ENCODE assay signal across 8 mouse cellular contexts in the genomic region with DNA sequence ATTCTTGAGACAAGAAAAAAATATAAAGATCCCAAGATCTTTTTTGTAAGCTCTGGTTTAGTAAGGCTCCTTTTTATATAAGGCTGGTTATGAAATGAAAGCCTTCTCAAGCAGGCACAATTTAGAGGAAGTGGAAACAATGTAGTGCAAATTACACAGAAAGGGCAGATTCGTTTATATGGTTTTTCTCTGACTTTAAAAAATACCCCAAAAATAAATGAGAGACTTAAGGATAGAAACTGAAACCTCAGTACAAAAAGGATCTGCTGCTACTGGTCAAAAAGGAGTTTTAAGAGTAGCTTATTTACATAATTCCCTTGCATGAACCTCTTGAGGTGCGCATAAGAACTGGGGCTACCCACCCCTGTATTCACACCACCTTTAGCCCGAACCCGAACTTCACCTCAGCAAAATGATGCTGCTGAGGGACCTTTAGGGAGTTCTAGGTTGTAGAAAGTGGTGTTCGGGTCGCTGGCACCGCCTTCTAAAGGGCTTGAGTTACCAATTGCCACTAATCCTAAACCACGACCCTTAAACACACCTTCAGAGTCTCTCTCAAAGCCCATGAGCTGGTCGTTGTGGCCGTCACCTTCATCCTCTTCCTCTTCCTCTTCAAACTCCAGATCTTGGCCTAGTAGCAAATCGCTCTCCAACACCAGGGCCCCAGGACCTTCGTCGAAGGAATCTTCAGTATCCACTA. TPM values are rescaled to one million over a fixed set of nuclear protein-coding genes. Genes with fewer than 3 reads are reported as not detected.
DNase-seq lines count a peak whose midpoint lies in the region; ATAC-seq and TF ChIP-seq lines count a peak whose summit lies in the region.

No protein-coding gene starts in this region.

- no peak for TF ChIP-seq EP300 in ES-Bruce4 (IDR thresholded peaks at IDR 0.05; ENCODE audit: insufficient read depth, low read depth, low read length)
- TF ChIP-seq EP300 in heart, postnatal 0 days (IDR thresholded peaks at IDR 0.05; ENCODE audit: low read depth) = no peak

- peak overlapping the region; percentile 74 for H3K4me3 ChIP-seq in heart, embryonic 15.5 days
- peak overlapping the region; percentile 85 for H3K4me3 ChIP-seq in ES-Bruce4 (ENCODE audit: low read depth, low read length)
- peak overlapping the region; percentile 89 for H3K4me3 ChIP-seq in heart, postnatal 0 days (ENCODE audit: low read depth, low read length)

- no peaks in the 10 kb centered on the region; the same call in 1 of the 2 replicates for H3K9me3 ChIP-seq in heart, embryonic 15.5 days (replicated peaks)
- no peaks in the 10 kb centered on the region for H3K9me3 ChIP-seq in ES-Bruce4 (replicated peaks; ENCODE audit: control insufficient read depth, insufficient read depth, low read length, poor library complexity, severe bottlenecking)
- H3K9me3 ChIP-seq in heart, postnatal 0 days (replicated peaks; ENCODE audit: control insufficient read depth, low read length) = 0 out of 2 replicates have a peak, but pooled peaks cover 4% of the 10 kb centered on the region

- peak overlapping the region; percentile 82 for H3K9ac ChIP-seq in heart, embryonic 15.5 days
- peak overlapping the region; percentile 78 for H3K9ac ChIP-seq in ES-Bruce4 (ENCODE audit: low read depth, poor library complexity, severe bottlenecking)
- peak overlapping the region; percentile 83 for H3K9ac ChIP-seq in heart, postnatal 0 days (replicated peaks; ENCODE audit: low read depth, low read length)

- WGBS in heart, embryonic 15.5 days = 15% methylated on average over 13 of the region's 13 CpGs
- 16% methylated on average over 13 of the region's 13 CpGs for WGBS in heart, postnatal 0 days

- H3K27me3 ChIP-seq in heart, embryonic 15.5 days = no peaks in the 10 kb centered on the region
- H3K27me3 ChIP-seq in ES-Bruce4 (ENCODE audit: control insufficient read depth, insufficient read depth, low read length, poor library complexity, severe bottlenecking) = no peaks in the 10 kb centered on the region
- no peaks in the 10 kb centered on the region for H3K27me3 ChIP-seq in heart, postnatal 0 days (ENCODE audit: control insufficient read depth, insufficient read depth, low read length)

- DNase-seq in heart, adult 8-10 months (ENCODE audit: low spot score) = no peak
- DNase-seq in heart, postnatal 0 days (ENCODE audit: low spot score) = no peak
- DNase-seq in mesoderm, embryonic 11.5 days (ENCODE audit: low read depth, low spot score) = peak; percentile 14
- DNase-seq in layer of hippocampus, postnatal 36 days = no peak
- no peak for DNase-seq in yolk sac, embryonic 10.5 days (ENCODE audit: low spot score)
- no peak for DNase-seq in adrenal gland, adult 2 months

- no peak for TF ChIP-seq CTCF in ES-Bruce4 (IDR thresholded peaks at IDR 0.05; ENCODE audit: low read depth, low read length)
- TF ChIP-seq CTCF in heart, postnatal 0 days (IDR thresholded peaks at IDR 0.05; ENCODE audit: low read depth) = no peak

- no peak for ATAC-seq in heart, embryonic 15.5 days (replicated peaks; ENCODE audit: insufficient number of reproducible peaks, insufficient read depth, low FRiP score, low read depth)
- ATAC-seq in heart, postnatal 0 days (ENCODE audit: insufficient read depth, low read depth) = no peak

- peaks cover 25% of the 10 kb centered on the region for H3K4me1 ChIP-seq in heart, embryonic 15.5 days (replicated peaks)
- no peaks in the 10 kb centered on the region for H3K4me1 ChIP-seq in ES-Bruce4 (ENCODE audit: control insufficient read depth, insufficient read depth, low read length)
- peaks cover 9% of the 10 kb centered on the region for H3K4me1 ChIP-seq in heart, postnatal 0 days (ENCODE audit: control insufficient read depth, insufficient read depth)

- H3K4me2 ChIP-seq in heart, embryonic 15.5 days = peak overlapping the region; percentile 74
- peak overlapping the region; percentile 93 for H3K4me2 ChIP-seq in heart, postnatal 0 days (ENCODE audit: low read depth, low read length)

- peaks cover 76% of the 10 kb centered on the region for H3K36me3 ChIP-seq in heart, embryonic 15.5 days
- peaks cover 59% of the 10 kb centered on the region for H3K36me3 ChIP-seq in ES-Bruce4 (ENCODE audit: control insufficient read depth, insufficient read depth, low read length, poor library complexity, severe bottlenecking)
- H3K36me3 ChIP-seq in heart, postnatal 0 days (replicated peaks; ENCODE audit: control insufficient read depth, insufficient read depth, low read length) = peaks cover 78% of the 10 kb centered on the region

- peak overlapping the region; percentile 72 for H3K27ac ChIP-seq in heart, embryonic 15.5 days
- peak overlapping the region; percentile 24; the same call in 1 of the 2 replicates for H3K27ac ChIP-seq in ES-Bruce4 (ENCODE audit: insufficient read depth, low read length)
- peak overlapping the region; percentile 85 for H3K27ac ChIP-seq in heart, postnatal 0 days (ENCODE audit: low read depth)

- TF ChIP-seq POLR2A in ES-Bruce4 (IDR thresholded peaks at IDR 0.05; ENCODE audit: insufficient read depth, low read length) = no peak

RNA-seq across cellular contexts. Expression of gene Zfp513, which starts 0.9 kb away (rescaled TPM):
- polyA plus RNA-seq in heart, embryonic 15.5 days (2015; fragmentation: Nextera tagmentation; extraction: Ambion mirVana) = 5.4 and 8.0 TPM in 2 replicates
- total RNA-seq in heart, adult 8-10 months (2022) = 10 to 100 TPM in 1 of 4 experiments, 1 to 10 TPM in 3; 7.1 to 11.2 (median 8.1) TPM
- polyA plus RNA-seq in ES-Bruce4 (2011; ENCODE audit: insufficient read depth, insufficient read length, low read depth, missing spikeins) = 25.5 and 25.8 TPM in 2 replicates
- 2.9 and 30.7 TPM in 2 replicates for total RNA-seq in heart, postnatal 0 days (2014; rRNA removed; ENCODE audit: low replicate concordance)
- polyA plus RNA-seq in heart, postnatal 0 days (2015; fragmentation: Nextera tagmentation; extraction: Ambion mirVana) = 2.9 and 3.4 TPM in 2 replicates
- 10 to 100 TPM; 29.2 to 30.4 TPM for total RNA-seq in layer of hippocampus, postnatal 36 days (2021)
- 10 to 100 TPM; 28.5 to 29.5 TPM for total RNA-seq in adrenal gland, adult 2 months (2021)
- polyA plus RNA-seq in adrenal gland, adult 2 months (2012; rRNA removed) = 75.5 and 77.8 TPM in 2 replicates

RNA-seq across cellular contexts. Expression of gene Eif2b4, which starts 8.0 kb away (rescaled TPM):
- 51.8 and 64.7 TPM in 2 replicates for polyA plus RNA-seq in heart, embryonic 15.5 days (2015; fragmentation: Nextera tagmentation; extraction: Ambion mirVana)
- total RNA-seq in heart, adult 8-10 months (2022) = 10 to 100 TPM; 40.2 to 53.8 (median 44.7) TPM
- polyA plus RNA-seq in ES-Bruce4 (2011; ENCODE audit: insufficient read depth, insufficient read length, low read depth, missing spikeins) = 40.7 and 45.2 TPM in 2 replicates
- 27.1 and 36.7 TPM in 2 replicates for total RNA-seq in heart, postnatal 0 days (2014; rRNA removed; ENCODE audit: low replicate concordance)
- polyA plus RNA-seq in heart, postnatal 0 days (2015; fragmentation: Nextera tagmentation; extraction: Ambion mirVana) = 60.2 and 60.7 TPM in 2 replicates
- 10 to 100 TPM; 38.7 to 46.9 TPM for total RNA-seq in layer of hippocampus, postnatal 36 days (2021)
- total RNA-seq in adrenal gland, adult 2 months (2021) = 10 to 100 TPM; 39.5 to 45.7 TPM
- polyA plus RNA-seq in adrenal gland, adult 2 months (2012; rRNA removed) = 26.8 and 35.7 TPM in 2 replicates

RNA-seq across cellular contexts. Expression of gene Snx17, which starts 8.2 kb away (rescaled TPM):
- 107 and 117 TPM in 2 replicates for polyA plus RNA-seq in heart, embryonic 15.5 days (2015; fragmentation: Nextera tagmentation; extraction: Ambion mirVana)
- 10 to 100 TPM; 62.1 to 65.5 (median 62.7) TPM for total RNA-seq in heart, adult 8-10 months (2022)
- polyA plus RNA-seq in ES-Bruce4 (2011; ENCODE audit: insufficient read depth, insufficient read length, low read depth, missing spikeins) = 40.0 and 45.9 TPM in 2 replicates
- 120 and 139 TPM in 2 replicates for total RNA-seq in heart, postnatal 0 days (2014; rRNA removed; ENCODE audit: low replicate concordance)
- 97.9 and 112 TPM in 2 replicates for polyA plus RNA-seq in heart, postnatal 0 days (2015; fragmentation: Nextera tagmentation; extraction: Ambion mirVana)
- total RNA-seq in layer of hippocampus, postnatal 36 days (2021) = 10 to 100 TPM; 77.0 to 83.7 TPM
- total RNA-seq in adrenal gland, adult 2 months (2021) = 100 to 1,000 TPM in 1 of 2 experiments, 10 to 100 TPM in 1; 85.7 to 115 TPM
- polyA plus RNA-seq in adrenal gland, adult 2 months (2012; rRNA removed) = 85.1 and 92.2 TPM in 2 replicates

RNA-seq across cellular contexts. Expression of gene Ppm1g, which starts 19.3 kb away (rescaled TPM):
- 81.4 and 103 TPM in 2 replicates for polyA plus RNA-seq in heart, embryonic 15.5 days (2015; fragmentation: Nextera tagmentation; extraction: Ambion mirVana)
- 10 to 100 TPM; 45.3 to 71.9 (median 57.3) TPM for total RNA-seq in heart, adult 8-10 months (2022)
- 188 and 225 TPM in 2 replicates for polyA plus RNA-seq in ES-Bruce4 (2011; ENCODE audit: insufficient read depth, insufficient read length, low read depth, missing spikeins)
- total RNA-seq in heart, postnatal 0 days (2014; rRNA removed; ENCODE audit: low replicate concordance) = 48.7 and 51.7 TPM in 2 replicates
- polyA plus RNA-seq in heart, postnatal 0 days (2015; fragmentation: Nextera tagmentation; extraction: Ambion mirVana) = 61.0 and 68.0 TPM in 2 replicates
- 10 to 100 TPM; 74.4 to 75.3 TPM for total RNA-seq in layer of hippocampus, postnatal 36 days (2021)
- total RNA-seq in adrenal gland, adult 2 months (2021) = 100 to 1,000 TPM; 105 TPM
- 174 and 197 TPM in 2 replicates for polyA plus RNA-seq in adrenal gland, adult 2 months (2012; rRNA removed)

RNA-seq across cellular contexts. Expression of gene Gtf3c2, which starts 21.2 kb away (rescaled TPM):
- polyA plus RNA-seq in heart, embryonic 15.5 days (2015; fragmentation: Nextera tagmentation; extraction: Ambion mirVana) = 37.2 and 44.8 TPM in 2 replicates
- 10 to 100 TPM; 23.6 to 33.3 (median 26.4) TPM for total RNA-seq in heart, adult 8-10 months (2022)
- 104 and 106 TPM in 2 replicates for polyA plus RNA-seq in ES-Bruce4 (2011; ENCODE audit: insufficient read depth, insufficient read length, low read depth, missing spikeins)
- total RNA-seq in heart, postnatal 0 days (2014; rRNA removed; ENCODE audit: low replicate concordance) = 15.7 and 42.7 TPM in 2 replicates
- polyA plus RNA-seq in heart, postnatal 0 days (2015; fragmentation: Nextera tagmentation; extraction: Ambion mirVana) = 18.3 and 20.5 TPM in 2 replicates
- total RNA-seq in layer of hippocampus, postnatal 36 days (2021) = 10 to 100 TPM; 58.5 to 66.8 TPM
- 10 to 100 TPM; 51.9 to 67.4 TPM for total RNA-seq in adrenal gland, adult 2 months (2021)
- 34.8 and 47.8 TPM in 2 replicates for polyA plus RNA-seq in adrenal gland, adult 2 months (2012; rRNA removed)

Comparison
In these comparisons a context has a peak if more than half of its experiments do, and no peak if none do; other contexts are left out.
1. H3K27ac ChIP-seq: peak in every context shown above with its lines; median percentile 85 in heart, postnatal 0 days; 72 in heart, embryonic 15.5 days; 24 in ES-Bruce4.